Mouse (Mus musculus): ENCODE data around the gene Tmem138.
A peak's percentile ranks its signal among the peaks of the same experiment; 100 is the strongest.

Gene Tmem138

GRCm38 (mm10) chr19:10576690-10577561 lies at the start of gene Tmem138, which contains the start of gene Cyb561a3:
TSS of gene Tmem138 (minus strand) at chr19:10577362.
TSS of gene Cyb561a3 (plus strand) at chr19:10577172.
- DNase-seq (ENCODE audit: low spot score) = peak; percentile 82

DNA sequence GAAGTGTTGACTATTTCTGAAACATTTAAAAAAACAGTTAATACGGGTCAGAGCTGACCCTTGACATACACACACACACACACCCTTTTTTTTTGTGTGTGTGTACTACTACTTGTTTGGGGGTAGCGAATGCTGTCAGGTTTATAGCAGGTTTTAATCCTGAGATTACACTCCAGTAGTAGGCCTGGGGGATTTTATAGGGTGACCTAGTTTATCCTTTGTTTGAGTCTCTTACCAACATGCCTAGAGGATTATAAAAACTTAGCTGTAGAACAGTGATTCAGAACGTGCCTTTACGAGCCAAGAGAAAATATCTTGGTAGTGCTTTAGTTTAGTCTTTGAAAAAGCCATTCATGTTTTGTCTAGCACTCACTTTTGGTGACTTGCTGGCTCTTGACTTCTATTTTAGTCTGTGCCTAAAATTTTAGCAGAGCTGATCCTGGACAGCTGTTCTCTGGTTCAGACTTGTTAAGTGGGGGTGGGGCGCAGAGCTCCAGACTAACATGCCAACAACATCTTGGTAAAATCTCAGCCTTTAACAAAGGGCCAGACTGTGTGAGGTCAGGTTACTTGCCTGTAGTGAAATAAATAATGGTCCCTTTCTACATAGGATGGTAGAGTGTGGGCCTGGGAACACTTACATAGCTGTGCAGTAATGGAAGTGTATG lies 31.5 kb upstream of the Tmem138 start:
- no peak for DNase-seq (ENCODE audit: low spot score)

- no peak for DNase-seq (ENCODE audit: low spot score)
Observed at GRCm38 (mm10) chr19:10605901-10606622, 28.9 kb upstream of the Tmem138 start.

DNA sequence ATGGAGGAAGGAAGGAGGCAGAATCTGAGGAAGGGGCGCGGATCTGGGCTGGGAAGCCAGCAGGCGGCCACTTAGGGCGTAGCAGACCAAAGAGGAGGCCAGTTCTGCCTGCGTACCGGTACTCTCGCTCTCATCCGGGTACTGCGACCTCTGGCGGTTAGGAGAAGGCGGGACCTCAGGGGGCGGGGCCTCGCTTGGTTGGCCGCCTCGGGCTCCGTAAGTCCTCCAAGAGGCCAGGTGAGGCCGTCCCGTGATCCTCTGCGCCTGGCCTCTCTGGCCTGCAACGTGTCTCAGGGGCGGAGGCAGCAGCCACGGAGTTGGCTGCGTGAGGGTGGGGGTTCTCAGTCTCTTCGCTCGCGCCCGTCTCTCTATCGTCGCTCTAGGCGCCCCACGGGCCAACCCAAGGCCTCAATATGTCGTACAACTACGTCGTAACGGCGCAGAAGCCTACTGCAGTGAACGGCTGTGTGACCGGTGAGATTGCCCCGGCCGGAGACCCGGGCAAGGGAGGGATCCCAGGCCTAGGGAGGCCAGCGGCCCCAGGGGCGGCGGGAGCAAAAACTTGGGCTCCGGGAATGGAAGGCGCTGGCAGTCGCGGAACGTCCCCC lies 28.2 kb upstream of the Tmem138 start, which contains the start of the genes Ddb1 and Tkfc:
TSS of gene Ddb1 (plus strand) at position 35 of the 608 bp plus-strand sequence.
TSS of gene Tkfc (minus strand) at position 362 of the 608 bp plus-strand sequence.
- peak; percentile 97 for DNase-seq (ENCODE audit: low spot score)

DNA sequence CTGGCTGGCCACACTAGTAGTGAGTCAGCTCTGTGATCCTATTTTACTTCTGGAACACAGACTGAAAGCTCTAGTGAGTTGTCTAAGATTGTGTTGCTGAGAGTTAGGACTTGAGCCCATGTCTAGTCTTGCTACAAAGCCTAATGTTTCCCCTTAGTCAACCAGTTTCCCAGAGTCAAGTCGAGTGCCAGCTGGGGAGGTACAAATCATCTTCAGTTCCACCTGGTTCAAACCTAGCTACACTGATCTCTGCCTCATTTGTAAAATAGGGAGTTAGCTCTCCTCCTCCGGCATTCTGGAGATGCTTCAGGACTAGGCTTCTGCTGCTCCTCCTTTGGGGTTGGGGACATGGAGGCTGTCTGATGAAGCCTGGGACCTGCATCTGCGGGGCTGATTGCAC lies 27.4 kb upstream of the Tmem138 start:
- peak; percentile 7 for DNase-seq (ENCODE audit: low spot score)

GRCm38 (mm10) chr19:10603660-10604523 lies 26.7 kb upstream of the Tmem138 start:
- peak; percentile 5 for DNase-seq (ENCODE audit: low spot score)

DNA sequence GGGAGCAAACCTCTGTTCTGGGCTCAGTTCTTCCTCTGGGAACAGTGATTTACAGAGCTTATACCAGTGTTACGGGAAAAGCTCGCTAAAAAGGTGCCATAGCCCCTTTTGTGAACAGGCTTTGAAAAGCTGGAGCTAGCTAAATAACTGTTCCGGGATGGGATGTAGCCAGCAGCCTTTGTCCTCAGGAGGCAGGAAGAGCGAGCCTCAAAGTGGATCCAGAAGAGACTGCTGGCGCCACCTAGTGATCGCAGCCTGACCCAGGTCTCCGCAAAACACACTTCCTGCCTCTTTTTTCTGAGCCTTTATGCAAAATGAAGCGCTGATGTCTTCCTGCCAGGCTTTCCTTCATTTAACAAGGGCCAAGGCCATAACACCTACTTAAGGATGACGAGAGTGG lies 25.6 kb upstream of the Tmem138 start:
- peak; percentile 84 for DNase-seq (ENCODE audit: low spot score)

GRCm38 (mm10) chr19:10602247-10602769 lies 25.1 kb upstream of the Tmem138 start:
- DNase-seq (ENCODE audit: low spot score) = peak; percentile 15

DNA sequence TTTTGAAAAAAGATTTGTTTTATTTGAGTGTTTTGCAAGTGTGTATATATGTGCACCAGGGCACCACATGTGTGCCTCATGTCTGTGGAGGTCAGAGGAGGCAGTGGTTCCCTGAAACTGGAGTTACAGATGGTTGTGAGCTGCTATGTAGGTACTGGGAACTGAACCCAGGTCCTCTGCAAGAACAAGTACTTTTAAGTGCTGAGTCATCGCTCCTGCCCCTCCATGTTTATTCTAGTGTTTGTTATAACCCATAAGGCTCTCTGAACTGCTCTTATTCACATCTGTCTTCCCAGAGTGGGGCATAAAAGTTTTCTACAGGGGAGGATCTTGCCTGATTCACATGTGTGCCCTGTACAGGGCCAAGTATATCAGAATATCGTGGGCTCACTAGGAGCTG lies 22.5 kb upstream of the Tmem138 start:
- DNase-seq (ENCODE audit: low spot score) = no peak

GRCm38 (mm10) chr19:10598188-10598587 lies 21.0 kb upstream of the Tmem138 start:
- no peak for DNase-seq (ENCODE audit: low spot score)

DNA sequence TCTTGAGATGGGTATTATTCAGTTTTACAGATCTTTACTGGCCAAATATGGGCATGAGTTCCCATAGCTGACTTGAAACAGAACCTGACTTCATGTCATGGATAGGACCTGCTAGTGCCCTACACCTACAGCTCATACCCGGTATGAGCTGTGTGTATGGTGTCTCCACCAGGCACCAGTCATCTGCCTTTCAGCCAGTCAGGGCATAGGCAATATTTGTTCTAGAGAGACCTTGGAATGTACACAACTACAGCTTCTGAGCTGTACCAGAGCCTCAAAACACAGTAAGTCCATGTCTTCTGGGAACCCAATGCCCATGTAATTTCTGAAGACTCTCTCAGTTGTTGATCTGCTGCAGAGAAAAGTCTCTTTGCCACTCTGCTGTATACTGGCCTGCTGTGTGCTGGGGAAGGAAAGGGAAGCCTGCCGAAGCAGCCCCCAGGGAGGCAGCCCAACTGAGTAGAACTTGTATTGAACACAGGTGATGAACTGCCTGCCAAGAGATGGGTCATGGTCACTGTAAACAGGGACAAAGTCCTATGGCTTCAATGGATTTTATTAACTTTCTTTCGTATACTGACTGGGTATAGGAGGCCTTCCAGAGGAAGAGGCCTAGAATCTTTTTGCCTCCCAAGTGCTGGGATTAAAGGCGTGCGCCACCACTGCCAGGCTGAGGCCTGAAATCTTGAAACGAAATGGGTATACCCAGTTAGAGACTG lies 14.7 kb upstream of the Tmem138 start:
- DNase-seq (ENCODE audit: low spot score) = no peak

DNA sequence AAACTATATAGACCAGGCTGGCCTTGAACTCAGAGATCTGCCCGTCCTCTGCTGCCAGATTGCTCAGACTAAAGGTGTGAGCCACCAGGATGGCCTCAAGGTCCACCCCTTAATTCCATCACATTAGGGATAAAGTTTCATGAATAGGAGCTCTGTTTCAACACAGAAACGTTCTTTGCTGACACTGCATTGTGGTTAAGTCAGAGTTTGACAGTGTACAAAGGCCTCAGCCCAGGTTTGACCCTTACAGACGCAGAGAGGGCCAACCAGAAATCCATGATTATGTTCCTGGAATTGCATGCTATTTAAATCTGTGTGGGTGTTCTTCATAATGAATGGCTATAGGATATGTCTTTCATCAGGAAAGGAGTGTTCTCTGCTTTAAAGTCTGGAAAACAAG lies 13.1 kb upstream of the Tmem138 start:
- no peak for DNase-seq (ENCODE audit: low spot score)

- DNase-seq (ENCODE audit: low spot score) = no peak
Observed at GRCm38 (mm10) chr19:10589127-10589857, 12.1 kb upstream of the Tmem138 start.

- DNase-seq (ENCODE audit: low spot score) = no peak
Observed at GRCm38 (mm10) chr19:10587231-10587630, 10.1 kb upstream of the Tmem138 start.

GRCm38 (mm10) chr19:10585112-10585511 lies 8.0 kb upstream of the Tmem138 start:
- DNase-seq (ENCODE audit: low spot score) = no peak

GRCm38 (mm10) chr19:10583550-10584146 lies 6.5 kb upstream of the Tmem138 start:
- DNase-seq (ENCODE audit: low spot score) = no peak

GRCm38 (mm10) chr19:10581984-10582383 lies 4.8 kb upstream of the Tmem138 start:
- DNase-seq (ENCODE audit: low spot score) = no peak

DNA sequence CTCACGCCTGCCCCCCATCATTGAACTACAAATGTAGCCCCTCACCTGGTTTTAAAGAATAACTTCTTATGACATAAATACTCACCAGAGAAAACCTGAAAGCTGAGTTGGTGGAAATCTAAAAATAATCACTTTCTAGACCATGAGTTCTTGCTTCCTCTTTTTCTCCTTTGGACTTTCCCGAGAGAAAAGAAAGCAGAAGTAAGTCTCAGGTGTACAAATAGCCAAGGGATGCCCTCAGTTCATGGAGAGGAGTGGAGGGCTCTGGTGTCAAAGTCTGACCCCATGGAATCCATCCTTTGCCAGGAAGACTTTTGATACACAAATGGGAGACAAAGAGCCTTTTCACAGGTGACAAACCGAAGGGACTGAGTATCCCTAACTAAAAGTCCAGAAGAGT lies 3.6 kb upstream of the Tmem138 start:
- DNase-seq (ENCODE audit: low spot score) = no peak

- no peak for DNase-seq (ENCODE audit: low spot score)
Observed at GRCm38 (mm10) chr19:10580102-10580501, 2.9 kb upstream of the Tmem138 start.

Data from ovary, postnatal 14 days (tissue).